Mouse (Mus musculus): Measurements from ENCODE around the gene Tceanc2.

GRCm38 (mm10) chr4:107091696-107092095, 87.2 kb downstream of the Tceanc2 start:
- TF ChIP-seq CTCF (IDR thresholded peaks at IDR 0.05; ENCODE audit: control insufficient read depth, insufficient read depth, insufficient read length) (no peak), USF1 (IDR thresholded peaks at IDR 0.05; ENCODE audit: low read depth) (no peak), CEBPB (IDR thresholded peaks at IDR 0.05; ENCODE audit: low read depth) (no peak), MYOG (IDR thresholded peaks at IDR 0.05; ENCODE audit: control insufficient read depth, extremely low read depth, insufficient read length) (no peak), MAX (IDR thresholded peaks at IDR 0.05) (no peak), MYOD1 (IDR thresholded peaks at IDR 0.05; ENCODE audit: control insufficient read depth, insufficient read length, low read depth) (no peak)
